Mouse (Mus musculus) liver, embryonic 13.5 days (tissue): ENCODE results near the gene Pdk2. TPM values are rescaled to one million over a fixed set of nuclear protein-coding genes. Genes with fewer than 3 reads are reported as not detected.
A peak's percentile ranks its signal among the peaks of the same experiment; 100 is the strongest.

Experiments used
- ATAC-seq: fragments of 200-750 bp; cut with Nextera tagmentation; 2 replicates; pipeline ENCODE4 v1.8.0; 2017; ENCODE audit warnings: low read depth, mild to moderate bottlenecking, moderate number of reproducible peaks, moderate library complexity
- DNase-seq: peaks from one replicate; pipeline ENCODE4 v3.0.0; 2022
- H3K27ac ChIP-seq: fragments of 300-500 bp; sonication (generic); 2 replicates; pipeline ENCODE4 v1.5.1; 2015; ENCODE audit warnings: moderate library complexity, mild to moderate bottlenecking, inconsistent platforms
- H3K27me3 ChIP-seq: fragments of 300-500 bp; sonication (generic); 2 replicates; pipeline ENCODE4 v1.6.1; 2015; ENCODE audit warnings: mild to moderate bottlenecking, inconsistent platforms
- H3K36me3 ChIP-seq: fragments of 300-500 bp; sonication (generic); 2 replicates; pipeline ENCODE4 v1.6.1; 2015; ENCODE audit warnings: mild to moderate bottlenecking, inconsistent platforms
- H3K4me1 ChIP-seq: fragments of 300-500 bp; sonication (generic); replicated peaks from 2 replicates; pipeline ENCODE4 v1.6.1; 2015; ENCODE audit warnings: inconsistent platforms
- H3K4me2 ChIP-seq: fragments of 300-500 bp; sonication (generic); 2 replicates; pipeline ENCODE4 v1.6.1; 2015; ENCODE audit warnings: inconsistent platforms, mild to moderate bottlenecking, moderate library complexity
- H3K4me3 ChIP-seq: fragments of 300-500 bp; sonication (generic); replicated peaks from 2 replicates; pipeline ENCODE4 v1.5.1; 2015; ENCODE audit warnings: mild to moderate bottlenecking, inconsistent platforms
- H3K9ac ChIP-seq: fragments of 300-500 bp; sonication (generic); 2 replicates; pipeline ENCODE4 v1.6.1; 2015; ENCODE audit warnings: mild to moderate bottlenecking, inconsistent platforms
- H3K9me3 ChIP-seq: fragments of 300-500 bp; sonication (generic); replicated peaks from 2 replicates; pipeline ENCODE4 v1.6.1; 2016; ENCODE audit warnings: inconsistent platforms
- WGBS: fragments of 180-500 bp; shearing (Covaris S2); methylation state at CpG from one replicate; pipeline ENCODE4 v1.1.7; 2015; ENCODE audit not compliant: insufficient replicate concordance; 5-methylcytosine and 5-hydroxymethylcytosine counted together
- polyA plus RNA-seq: library from polyadenylated mRNA; unstranded; fragments of >200 nt; fragmentation: Nextera tagmentation; extraction: Ambion mirVana; gene quantifications from 2 replicates; pipeline ENCODE4 v1.2.1, GENCODE M21; 2015

Pdk2 gene
- 5.8 and 8.6 TPM in 2 replicates for polyA plus RNA-seq

DNA sequence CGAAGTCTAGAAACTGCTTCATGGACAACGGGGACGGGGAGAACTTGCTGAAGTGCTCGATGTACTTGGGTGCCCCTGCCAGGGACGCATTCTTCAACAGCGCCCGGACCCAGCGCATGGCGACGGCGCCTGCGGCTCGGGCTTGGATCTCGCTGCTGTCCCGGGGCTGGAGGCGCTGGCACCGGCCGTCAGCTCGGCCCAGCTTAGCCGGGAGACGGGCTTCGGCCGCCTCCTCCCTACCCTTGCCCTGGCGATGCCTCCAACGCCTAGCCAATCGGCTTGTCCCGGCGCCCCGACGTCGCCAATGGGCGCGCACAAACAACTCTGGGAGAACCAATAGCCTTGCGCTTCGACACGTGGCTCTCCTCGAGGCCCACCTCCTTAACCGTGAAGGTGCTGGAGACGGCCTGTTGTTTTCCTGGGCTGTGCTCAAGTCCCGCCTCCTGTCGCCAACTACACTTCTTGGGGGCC is at the start of gene Pdk2:
TSS of gene Pdk2 (minus strand) at position 216 of the 471 bp plus-strand sequence.
- Histone ChIP-seq H3K27ac (peak within 1 kb of the TSS; percentile 83), H3K36me3 (no peaks in the 10 kb centered on the region), H3K27me3 (peaks cover 14% of the 10 kb centered on the region), H3K9me3 (no peaks in the 10 kb centered on the region), H3K9ac (peak within 1 kb of the TSS; percentile 83), H3K4me1 (peaks cover 42% of the 10 kb centered on the region), H3K4me3 (peak within 1 kb of the TSS; percentile 71), H3K4me2 (peak within 1 kb of the TSS; percentile 97)
- WGBS, result under 1% methylated on average over 41 of the region's 41 CpGs
- DNase-seq (peak; percentile 95), ATAC-seq (peak; percentile 96)

DNA sequence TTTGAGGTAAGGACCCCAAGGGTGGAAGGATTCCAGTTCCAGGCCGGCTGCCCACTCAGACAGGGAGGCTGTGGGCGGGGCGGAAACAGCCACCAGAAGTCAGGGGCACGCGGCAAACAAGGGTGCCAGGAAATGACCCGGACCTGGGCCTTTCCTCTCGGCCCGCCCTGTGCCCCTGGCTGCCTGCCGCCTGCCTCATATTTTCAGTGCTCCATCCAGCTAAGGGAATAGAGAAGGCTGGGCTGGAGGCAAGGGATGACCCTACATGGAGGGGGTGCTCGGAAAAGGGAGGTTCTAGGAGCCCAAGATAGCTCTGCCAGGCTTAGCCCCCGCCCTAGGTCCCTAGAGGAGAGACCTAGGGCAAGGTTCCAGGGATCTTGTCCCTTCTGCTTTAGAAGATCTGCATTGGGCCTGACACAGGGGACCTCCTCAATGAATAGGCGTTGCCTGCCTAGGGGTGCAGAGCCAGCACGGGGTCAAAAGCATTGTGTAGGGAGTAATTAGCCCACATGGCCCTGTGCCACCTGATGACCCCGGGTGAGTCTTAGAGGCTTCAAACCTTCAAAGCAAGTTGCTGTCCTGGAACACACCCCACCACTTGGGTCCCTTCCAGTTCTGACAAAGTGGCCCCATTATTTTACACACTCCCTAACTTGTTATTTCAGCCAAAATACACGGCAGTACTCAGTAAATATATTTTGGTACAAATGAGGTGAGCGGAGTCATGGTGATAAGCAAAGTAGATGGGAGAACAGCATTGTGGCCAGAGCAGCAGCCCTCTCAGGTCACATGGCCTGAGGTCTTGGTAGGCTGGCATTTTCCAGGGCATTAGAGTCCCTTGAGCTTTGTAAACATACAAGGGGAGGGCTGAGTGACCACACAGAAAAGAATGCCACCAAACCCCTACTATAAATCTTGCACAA is 48.0 kb upstream of the Pdk2 start:
- DNase-seq, result no peak
- Histone ChIP-seq H3K36me3 (no peaks in the 10 kb centered on the region), H3K4me1 (peaks cover 14% of the 10 kb centered on the region), H3K9me3 (no peaks in the 10 kb centered on the region), H3K4me3 (no peak overlapping the region), H3K27me3 (0 out of 2 replicates have a peak, but pooled peaks cover 4% of the 10 kb centered on the region), H3K27ac (no peak overlapping the region), H3K9ac (no peak overlapping the region), H3K4me2 (no peak overlapping the region)
- no peak for ATAC-seq
- 40% methylated on average over 16 of the region's 16 CpGs for WGBS

DNA sequence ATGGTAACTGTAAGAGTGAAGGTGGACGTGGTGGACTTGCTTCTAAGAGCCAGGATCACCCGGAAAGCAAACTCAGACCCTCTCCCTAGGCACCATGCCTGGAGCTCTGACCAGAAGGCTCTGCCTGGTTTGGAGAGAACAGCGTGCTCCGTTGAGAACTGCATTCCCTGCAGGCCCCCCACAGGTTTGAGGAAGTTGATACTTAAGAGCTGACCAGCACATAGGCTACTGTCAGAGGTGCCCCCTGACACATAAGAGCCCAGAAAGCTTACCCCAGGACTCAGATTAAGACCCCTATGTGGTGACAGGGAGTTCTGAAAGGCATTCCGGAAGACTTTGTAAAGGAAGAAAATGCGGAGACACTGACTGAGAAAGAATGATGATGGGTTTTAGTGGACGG is 47.1 kb upstream of the Pdk2 start:
- 39% methylated on average over 7 of the region's 7 CpGs for WGBS
- Histone ChIP-seq H3K36me3 (no peaks in the 10 kb centered on the region), H3K4me3 (no peak overlapping the region), H3K9me3 (no peaks in the 10 kb centered on the region), H3K27me3 (peaks cover 9% of the 10 kb centered on the region; the same call in 1 of the 2 replicates), H3K4me1 (peaks cover 14% of the 10 kb centered on the region), H3K4me2 (no peak overlapping the region), H3K9ac (no peak overlapping the region), H3K27ac (no peak overlapping the region)
- ATAC-seq, result no peak
- DNase-seq, result no peak

DNA sequence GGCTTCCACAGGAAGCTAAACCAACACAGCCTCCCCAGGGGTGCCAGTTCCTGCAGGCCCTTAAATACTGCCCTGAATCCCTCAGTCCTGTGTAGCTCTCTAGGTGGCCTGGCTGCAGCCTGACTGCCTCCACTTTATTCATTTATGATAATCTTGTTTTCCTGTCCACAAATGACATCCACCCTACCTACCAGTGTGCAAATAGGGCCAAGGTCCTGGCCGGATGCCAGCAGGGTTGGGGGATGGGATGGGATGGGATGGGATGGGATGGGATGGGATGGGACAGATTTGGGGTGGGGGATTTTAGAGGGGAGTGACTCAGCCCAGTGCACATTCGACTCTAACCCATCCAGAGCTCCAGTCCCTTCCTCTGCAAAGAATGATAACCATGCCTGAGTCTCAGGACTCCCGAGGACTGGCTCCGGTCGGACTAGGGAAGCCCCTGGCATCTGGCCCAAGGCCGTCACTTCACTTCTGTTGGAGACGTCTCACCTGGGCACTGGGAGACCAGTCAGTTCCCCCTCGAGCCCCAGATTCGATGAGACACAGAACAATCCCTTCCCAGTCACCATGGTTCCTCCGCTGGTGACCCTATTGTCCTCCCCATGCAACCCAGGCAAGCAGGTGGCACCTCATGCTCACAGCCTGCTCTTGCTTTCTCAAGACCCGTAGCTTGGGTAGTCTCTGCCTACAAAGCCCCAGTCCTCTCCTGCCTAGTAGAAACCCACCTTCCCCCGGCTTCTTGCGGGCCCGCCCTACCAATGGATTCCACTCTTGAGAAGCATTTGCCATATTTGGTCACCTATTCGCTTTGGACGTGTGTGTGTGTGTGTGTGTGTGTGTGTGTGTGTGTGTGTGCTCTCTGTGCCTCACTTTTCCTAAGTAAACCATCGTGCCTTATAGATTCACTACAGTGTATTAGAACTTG is 46.4 kb upstream of the Pdk2 start:
- Histone ChIP-seq H3K27me3 (peaks cover 16% of the 10 kb centered on the region; the same call in 1 of the 2 replicates), H3K4me2 (no peak overlapping the region), H3K4me3 (no peak overlapping the region), H3K9me3 (no peaks in the 10 kb centered on the region), H3K36me3 (no peaks in the 10 kb centered on the region), H3K9ac (no peak overlapping the region), H3K27ac (no peak overlapping the region), H3K4me1 (peaks cover 14% of the 10 kb centered on the region)
- ATAC-seq, result no peak
- no peak for DNase-seq
- 52% methylated on average over 17 of the region's 17 CpGs for WGBS

DNA sequence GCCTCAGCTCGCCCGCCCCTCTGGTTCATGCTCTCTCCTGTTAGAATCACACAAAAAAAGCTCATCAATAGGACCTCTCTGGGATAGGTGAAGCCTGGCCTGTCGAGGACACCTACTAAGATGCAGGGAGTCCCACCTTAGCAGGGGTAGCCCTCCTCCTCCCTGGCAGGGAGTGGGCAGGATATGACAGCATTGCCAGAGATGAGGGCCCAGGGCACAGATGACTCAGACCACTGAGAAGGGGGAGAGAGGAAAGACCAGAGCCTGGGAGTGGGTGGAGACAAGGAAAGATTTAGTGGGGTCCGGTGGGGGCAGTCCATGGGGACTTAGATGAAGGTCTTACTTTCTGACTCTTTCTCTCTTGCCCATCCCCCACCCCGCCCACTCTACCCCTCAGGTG is 45.1 kb upstream of the Pdk2 start:
- 39% methylated on average over 5 of the region's 5 CpGs for WGBS
- no peaks in the 10 kb centered on the region for H3K36me3 ChIP-seq
- peaks cover 23% of the 10 kb centered on the region; the same call in 1 of the 2 replicates for H3K27me3 ChIP-seq
- no peak overlapping the region for H3K4me3 ChIP-seq
- DNase-seq (no peak), ATAC-seq (0 out of 2 replicates have a peak, but pooled peaks have one; percentile 30)
- no peaks in the 10 kb centered on the region for H3K9me3 ChIP-seq
- H3K4me1 ChIP-seq, result peaks cover 14% of the 10 kb centered on the region
- H3K27ac ChIP-seq, result no peak overlapping the region
- H3K9ac ChIP-seq, result no peak overlapping the region
- H3K4me2 ChIP-seq, result no peak overlapping the region

DNA sequence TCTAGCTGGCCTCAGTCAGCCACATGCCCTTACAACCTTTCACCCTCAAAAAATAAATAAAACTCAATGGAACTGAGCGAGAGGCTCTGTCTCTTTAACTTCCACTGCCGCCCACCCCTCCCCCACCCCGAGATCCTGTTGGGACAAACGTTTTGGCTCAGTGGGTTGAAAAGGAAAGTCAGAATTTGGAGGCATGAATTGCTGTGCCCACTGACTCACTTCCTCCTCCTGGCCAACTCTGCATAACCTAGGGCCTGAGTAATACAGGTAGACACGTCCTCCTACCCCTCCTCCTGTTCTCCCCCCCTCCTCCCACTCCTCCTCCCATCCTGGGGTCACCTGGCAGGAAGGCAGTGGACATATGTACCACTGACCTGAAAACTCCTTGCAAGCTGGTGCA is 44.6 kb upstream of the Pdk2 start:
- H3K36me3 ChIP-seq, result no peaks in the 10 kb centered on the region
- H3K4me3 ChIP-seq, result no peak overlapping the region
- H3K9ac ChIP-seq, result no peak overlapping the region
- 0 out of 2 replicates have a peak, but pooled peaks have one; percentile 34 for ATAC-seq
- WGBS, result 18% methylated on average over 5 of the region's 5 CpGs
- H3K4me2 ChIP-seq, result no peak overlapping the region
- H3K27ac ChIP-seq, result no peak overlapping the region
- peaks cover 14% of the 10 kb centered on the region for H3K4me1 ChIP-seq
- peaks cover 26% of the 10 kb centered on the region; the same call in 1 of the 2 replicates for H3K27me3 ChIP-seq
- no peak for DNase-seq
- no peaks in the 10 kb centered on the region for H3K9me3 ChIP-seq

DNA sequence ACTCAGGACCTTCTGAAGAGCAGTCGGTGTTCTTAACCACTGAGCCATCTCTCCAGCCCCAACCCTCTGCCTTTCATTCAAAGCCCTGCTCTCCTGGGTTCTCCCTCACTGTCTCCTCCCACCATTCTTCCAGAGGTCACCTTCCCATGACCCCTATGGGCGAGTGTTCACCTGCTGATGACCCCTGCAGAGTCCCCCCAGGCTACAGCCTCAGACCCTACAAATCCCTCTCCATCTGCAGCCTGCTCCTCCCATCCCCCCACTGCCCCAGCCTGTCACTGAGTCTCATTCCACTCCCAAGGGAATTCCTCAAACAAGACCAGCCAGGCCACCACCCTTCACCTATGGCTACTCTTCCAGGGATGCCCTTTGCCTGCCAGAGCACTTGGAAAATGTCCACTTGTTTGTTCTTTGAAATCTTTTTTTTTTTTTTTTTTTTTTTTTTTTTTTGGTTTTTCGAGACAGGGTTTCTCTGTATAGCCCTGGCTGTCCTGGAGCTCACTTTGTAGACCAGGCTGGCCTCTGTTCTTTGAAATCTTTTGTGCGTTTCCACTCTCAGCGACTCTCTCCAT is 43.7 kb upstream of the Pdk2 start:
- Histone ChIP-seq H3K27me3 (peaks cover 32% of the 10 kb centered on the region), H3K4me2 (no peak overlapping the region), H3K9ac (no peak overlapping the region), H3K27ac (no peak overlapping the region), H3K36me3 (no peaks in the 10 kb centered on the region), H3K4me1 (peaks cover 14% of the 10 kb centered on the region), H3K4me3 (no peak overlapping the region), H3K9me3 (no peaks in the 10 kb centered on the region)
- ATAC-seq (no peak), DNase-seq (no peak)
- 40% methylated on average over 5 of the region's 5 CpGs for WGBS

DNA sequence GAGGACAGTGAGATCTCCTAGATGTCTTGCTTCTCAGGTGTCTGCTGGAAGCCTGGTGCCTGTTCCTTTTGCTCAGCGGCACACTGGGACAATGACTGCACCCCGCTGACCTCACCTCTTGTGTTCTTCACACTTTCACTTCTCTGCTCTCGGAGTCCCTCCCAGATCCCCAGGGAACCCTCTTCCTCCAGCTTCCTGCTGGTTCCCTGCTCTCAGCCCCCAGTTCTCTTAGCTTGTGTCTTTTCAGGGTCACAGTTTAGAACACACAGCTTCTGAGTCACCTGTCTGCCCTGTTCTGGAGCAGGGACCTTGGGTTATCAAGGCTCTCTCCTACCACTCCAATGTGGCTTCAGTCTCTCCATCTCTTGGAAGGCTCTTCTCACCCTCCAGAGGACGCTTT is 43.0 kb upstream of the Pdk2 start:
- peaks cover 39% of the 10 kb centered on the region for H3K27me3 ChIP-seq
- no peak for ATAC-seq
- peaks cover 17% of the 10 kb centered on the region for H3K4me1 ChIP-seq

DNA sequence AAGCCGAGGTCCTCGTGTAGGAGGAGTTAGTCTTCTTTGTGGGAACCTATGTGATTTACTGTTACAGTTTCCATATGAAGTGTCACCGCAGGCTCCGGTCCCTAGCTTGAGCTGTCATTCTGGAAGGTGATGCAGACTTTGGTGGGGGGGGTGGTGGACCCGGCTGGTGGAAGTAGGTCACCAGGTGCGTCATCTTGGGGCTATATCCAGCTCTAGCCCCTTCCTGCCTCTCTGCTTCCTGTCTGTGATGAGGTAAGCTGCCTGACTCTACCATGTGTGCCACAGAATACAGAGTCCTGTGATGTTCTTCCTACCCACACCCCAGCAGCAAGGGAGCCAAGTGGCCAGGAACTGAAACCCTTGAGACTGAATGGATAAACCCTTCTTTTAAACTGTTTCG is 41.7 kb upstream of the Pdk2 start:
- no peak overlapping the region for H3K4me2 ChIP-seq
- no peak for DNase-seq
- no peak for ATAC-seq
- peaks cover 25% of the 10 kb centered on the region for H3K4me1 ChIP-seq
- no peaks in the 10 kb centered on the region for H3K36me3 ChIP-seq
- WGBS, result 62% methylated on average over 7 of the region's 7 CpGs
- H3K9me3 ChIP-seq, result no peaks in the 10 kb centered on the region
- H3K27ac ChIP-seq, result no peak overlapping the region
- H3K9ac ChIP-seq, result no peak overlapping the region
- no peak overlapping the region for H3K4me3 ChIP-seq
- H3K27me3 ChIP-seq, result peaks cover 52% of the 10 kb centered on the region

More for the DNA sequence above, 43.0 kb upstream of the Pdk2 start:
- no peak for DNase-seq
- Histone ChIP-seq H3K9me3 (no peaks in the 10 kb centered on the region), H3K9ac (no peak overlapping the region), H3K4me3 (no peak overlapping the region), H3K27ac (no peak overlapping the region), H3K4me2 (no peak overlapping the region), H3K36me3 (no peaks in the 10 kb centered on the region)
- WGBS, result 38% methylated on average over 4 of the region's 4 CpGs

DNA sequence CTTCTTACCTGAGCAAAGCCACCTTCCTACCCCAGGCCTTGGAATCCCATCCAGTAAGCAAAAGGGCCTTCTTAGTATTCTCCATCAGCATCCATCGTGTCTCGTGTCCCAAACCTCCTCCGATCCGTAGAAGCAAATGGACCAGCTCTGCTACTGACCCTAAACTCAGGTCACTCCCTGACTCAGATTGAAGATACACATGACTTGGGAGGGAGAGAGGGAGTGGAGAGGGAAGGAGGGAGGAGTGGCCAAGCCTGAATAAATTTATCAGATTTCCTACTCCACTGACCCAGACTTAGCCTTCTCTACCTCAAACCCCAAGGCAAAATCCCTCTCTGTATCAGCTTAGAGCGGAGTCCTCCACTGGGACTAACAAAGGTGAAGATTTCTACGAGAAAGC is 39.6 kb upstream of the Pdk2 start:
- ATAC-seq, result no peak
- Histone ChIP-seq H3K4me2 (no peak overlapping the region), H3K9me3 (no peaks in the 10 kb centered on the region), H3K4me1 (peaks cover 31% of the 10 kb centered on the region), H3K27ac (no peak overlapping the region), H3K27me3 (peaks cover 69% of the 10 kb centered on the region), H3K36me3 (no peaks in the 10 kb centered on the region), H3K4me3 (no peak overlapping the region), H3K9ac (no peak overlapping the region)
- DNase-seq, result no peak
- 65% methylated on average over 6 of the region's 6 CpGs for WGBS
